Mouse (Mus musculus) cerebellum, adult 2 months (tissue): ENCODE data around the gene Slc26a8.

Source experiments
- CTCF ChIP-seq: fragments of 200-500 bp; IDR thresholded peaks from 2 replicates; pipeline ENCODE4 v1.5.1; 2011; ENCODE audit warnings: low read depth, mild to moderate bottlenecking, control low read depth, low read length, moderate library complexity, borderline replicate concordance; ENCODE audit not compliant: insufficient read depth
- POLR2A ChIP-seq: fragments of 200-500 bp; IDR thresholded peaks from 2 replicates; pipeline ENCODE4 v1.6.1; 2011; ENCODE audit warnings: low read length, control low read depth, borderline replicate concordance; ENCODE audit not compliant: insufficient read depth

DNA sequence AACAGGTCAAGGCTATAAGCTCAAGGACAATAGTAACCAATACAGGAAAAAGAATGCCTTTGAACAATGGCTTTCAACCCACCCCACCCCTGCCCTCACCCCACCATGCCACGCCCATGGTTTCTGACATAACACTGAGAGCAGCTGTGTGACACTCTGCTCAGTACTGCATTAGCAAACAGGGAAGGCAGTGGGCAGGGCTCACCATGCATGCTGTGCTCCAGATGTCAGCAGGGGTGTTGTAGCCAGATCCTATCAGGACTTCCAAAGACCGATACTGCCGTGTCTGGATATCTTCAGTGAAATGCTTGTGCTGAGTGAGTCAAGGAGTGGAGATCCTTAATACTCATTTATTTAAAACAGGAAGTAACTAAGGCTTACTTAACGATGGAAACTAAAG lies 96.1 kb downstream of the Slc26a8 start:
- TF ChIP-seq CTCF, result no peak
- no peak for TF ChIP-seq POLR2A
